Mouse (Mus musculus) myocyte (in vitro differentiated cells): ENCODE results near the gene Pikfyve.

Source experiments
- CEBPB ChIP-seq: IDR thresholded peaks from 2 replicates; pipeline ENCODE4 v1.6.1; 2011; ENCODE audit warnings: mild to moderate bottlenecking, moderate library complexity; ENCODE audit not compliant: poor library complexity, insufficient read depth, severe bottlenecking
- MAX ChIP-seq: IDR thresholded peaks from one replicate; pipeline ENCODE4 v1.6.1; 2011; ENCODE audit warnings: low read depth, mild to moderate bottlenecking, control low read depth
- MYOD1 ChIP-seq, 3 experiments: IDR thresholded peaks; one replicate each; pipeline ENCODE4 v1.6.1; 2011; ENCODE audit warnings: control low read depth in 2 of 3, low read depth in 2 of 3, mild to moderate bottlenecking in 2 of 3, moderate library complexity in 1 of 3; ENCODE audit not compliant: insufficient read length in 2 of 3, control insufficient read depth in 1 of 3
- POLR2A ChIP-seq: IDR thresholded peaks from one replicate; pipeline ENCODE4 v1.6.1; 2011; ENCODE audit warnings: low read depth, mild to moderate bottlenecking, control low read depth, moderate library complexity; ENCODE audit not compliant: insufficient read length
- REST ChIP-seq: IDR thresholded peaks from one replicate; pipeline ENCODE4 v1.6.1; 2011; ENCODE audit warnings: mild to moderate bottlenecking, control low read depth, moderate library complexity; ENCODE audit not compliant: insufficient read depth, insufficient read length
- SRF ChIP-seq: IDR thresholded peaks from one replicate; pipeline ENCODE4 v1.6.1; 2011; ENCODE audit warnings: low read depth; ENCODE audit not compliant: control insufficient read depth, insufficient read length
- TCF12 ChIP-seq: IDR thresholded peaks from one replicate; pipeline ENCODE4 v1.6.1; 2011; ENCODE audit warnings: mild to moderate bottlenecking, control low read depth; ENCODE audit not compliant: poor library complexity, insufficient read depth, severe bottlenecking
- TCF3 ChIP-seq: IDR thresholded peaks from one replicate; pipeline ENCODE4 v1.6.1; 2011; ENCODE audit warnings: low read depth, control low read depth; ENCODE audit not compliant: insufficient read length
- USF1 ChIP-seq: IDR thresholded peaks from one replicate; pipeline ENCODE4 v1.6.1; 2011; ENCODE audit warnings: low read depth, mild to moderate bottlenecking, control low read depth, moderate library complexity

DNA sequence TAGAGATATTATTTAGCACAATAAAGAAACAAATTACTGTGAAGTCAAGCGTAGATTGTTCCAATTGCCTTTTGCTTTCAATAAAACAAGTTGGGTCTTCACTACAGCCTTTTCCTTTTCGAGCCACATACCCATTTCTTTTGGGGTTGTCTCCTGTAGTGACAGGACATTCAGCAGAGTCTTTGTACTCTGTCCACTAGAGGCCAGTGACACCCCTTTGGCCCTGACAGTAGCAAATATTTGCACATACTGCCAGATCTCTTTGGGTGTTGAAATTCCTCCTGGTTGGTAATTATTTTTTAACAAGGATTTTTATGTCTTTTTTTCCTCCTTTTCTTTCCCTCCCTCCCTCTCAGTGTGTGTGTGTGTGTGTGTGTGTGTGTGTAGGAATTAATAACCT, 126.4 kb downstream of the Pikfyve start:
- TF ChIP-seq TCF12 = no peak
- TF ChIP-seq TCF3 = no peak
- no peak for TF ChIP-seq MYOD1 (IDR thresholded peaks at IDR 0.05; ENCODE audit: control insufficient read depth in 1 of 3, insufficient read length in 2 of 3, low read depth in 2 of 3)
- TF ChIP-seq MAX = no peak
- TF ChIP-seq POLR2A = no peak
- TF ChIP-seq USF1 = no peak
- no peak for TF ChIP-seq SRF
- TF ChIP-seq REST = no peak
- TF ChIP-seq CEBPB = no peak
